Mouse (Mus musculus): Measurements from ENCODE around the gene Rara. TPM values are rescaled to one million over a fixed set of nuclear protein-coding genes. Genes with fewer than 3 reads are reported as not detected.

Gene Rara
- 59.0 and 62.2 TPM in 2 replicates for polyA plus RNA-seq (2012; rRNA removed)

DNA sequence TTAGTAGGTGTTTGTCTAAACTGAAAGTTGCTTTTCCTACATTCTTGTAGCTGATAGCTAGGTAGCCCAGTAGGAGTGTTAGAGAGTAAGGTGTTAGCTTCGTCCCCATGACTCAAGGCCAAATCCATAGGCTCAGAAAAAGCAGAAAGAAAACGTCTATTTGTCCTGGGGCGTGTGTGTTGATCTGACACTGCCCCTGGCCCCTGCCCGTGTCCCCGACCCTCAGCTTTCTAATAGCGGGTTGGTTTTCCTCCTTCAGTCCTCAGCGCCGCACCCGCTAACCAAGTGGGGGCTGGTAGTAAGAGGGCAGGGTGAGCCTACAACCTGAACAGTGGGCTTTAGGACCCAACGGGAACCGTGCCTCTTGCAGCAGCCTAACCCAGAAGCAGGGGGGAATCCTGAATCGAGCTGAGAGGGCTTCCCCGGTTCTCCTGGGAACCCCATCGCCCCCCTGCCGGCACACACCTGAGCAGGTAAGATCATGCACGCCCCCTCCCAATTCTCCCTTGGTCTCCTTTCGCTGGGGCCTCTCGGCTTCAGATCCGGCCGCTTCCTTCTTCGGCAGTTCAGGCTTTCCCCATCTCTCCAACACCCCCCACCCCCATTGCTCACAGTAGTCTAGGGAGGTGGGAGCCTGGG lies at the start of gene Rara:
Gene Rara (plus strand): TSS at position 381 of the 639 bp plus-strand sequence.
- no peak for DNase-seq
- 44% methylated on average over 21 of the region's 21 CpGs for WGBS
- TF ChIP-seq CTCF (IDR thresholded peaks at IDR 0.05; ENCODE audit: insufficient read depth, low read length) (no peak), POLR2A (IDR thresholded peaks at IDR 0.05; ENCODE audit: borderline replicate concordance, extremely low read depth, low read depth, low read length) (no peak)
- H3K4me3 ChIP-seq (replicated peaks; ENCODE audit: extremely low read depth, low read depth, low read length): peak within 1 kb of the TSS; percentile 31
- H3K4me1 ChIP-seq (ENCODE audit: control insufficient read depth, insufficient read depth, low read length): peaks cover 55% of the 10 kb centered on the region

DNA sequence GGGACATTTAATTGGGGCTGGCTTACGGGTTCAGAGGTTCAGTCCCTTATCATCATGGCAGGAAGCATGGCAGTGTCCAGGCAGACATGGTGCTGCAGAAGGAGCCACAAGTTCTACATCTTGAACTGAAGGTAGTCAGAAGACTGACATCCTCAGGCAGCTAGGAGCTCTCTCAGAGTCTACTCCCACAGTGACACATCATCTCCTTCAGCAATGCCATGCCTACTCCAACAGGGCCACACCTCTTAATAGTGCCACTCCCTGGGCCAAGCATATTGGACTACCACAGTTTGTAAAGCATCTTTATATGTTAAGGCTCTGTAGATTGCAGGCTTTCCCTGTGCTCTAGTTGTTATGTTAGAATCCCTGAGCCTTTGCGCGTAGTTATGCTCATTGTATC lies 39.9 kb upstream of the Rara start:
- WGBS: 91% methylated on average over 3 of the region's 3 CpGs
- no peaks in the 10 kb centered on the region for H3K4me1 ChIP-seq (ENCODE audit: control insufficient read depth, insufficient read depth, low read length)
- H3K4me3 ChIP-seq (replicated peaks; ENCODE audit: extremely low read depth, low read depth, low read length): no peak overlapping the region
- DNase-seq: no peak
- no peak for TF ChIP-seq POLR2A (IDR thresholded peaks at IDR 0.05; ENCODE audit: borderline replicate concordance, extremely low read depth, low read depth, low read length)
- no peak for TF ChIP-seq CTCF (IDR thresholded peaks at IDR 0.05; ENCODE audit: insufficient read depth, low read length)

DNA sequence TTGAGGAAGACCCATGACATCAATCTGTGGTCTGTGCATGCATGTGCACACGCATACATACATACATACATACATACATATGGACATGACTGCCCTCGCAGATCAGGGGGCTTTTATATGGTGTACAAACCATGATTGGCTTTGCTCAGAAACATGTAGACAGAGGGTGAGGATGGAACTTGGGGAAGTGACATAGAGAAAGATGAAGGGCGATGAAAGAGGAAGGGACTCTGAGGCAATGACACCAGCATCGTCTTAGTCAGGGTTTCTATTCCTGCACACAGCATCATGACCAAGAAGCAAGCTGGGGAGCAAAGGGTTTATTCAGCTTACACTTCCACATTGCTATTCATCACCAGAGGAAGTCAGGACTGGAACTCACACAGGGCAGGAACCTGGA lies 38.5 kb upstream of the Rara start:
- TF ChIP-seq POLR2A (IDR thresholded peaks at IDR 0.05; ENCODE audit: borderline replicate concordance, extremely low read depth, low read depth, low read length) (no peak), CTCF (IDR thresholded peaks at IDR 0.05; ENCODE audit: insufficient read depth, low read length) (no peak)
- no peaks in the 10 kb centered on the region for H3K4me1 ChIP-seq (ENCODE audit: control insufficient read depth, insufficient read depth, low read length)
- 91% methylated on average over 4 of the region's 4 CpGs for WGBS

DNA sequence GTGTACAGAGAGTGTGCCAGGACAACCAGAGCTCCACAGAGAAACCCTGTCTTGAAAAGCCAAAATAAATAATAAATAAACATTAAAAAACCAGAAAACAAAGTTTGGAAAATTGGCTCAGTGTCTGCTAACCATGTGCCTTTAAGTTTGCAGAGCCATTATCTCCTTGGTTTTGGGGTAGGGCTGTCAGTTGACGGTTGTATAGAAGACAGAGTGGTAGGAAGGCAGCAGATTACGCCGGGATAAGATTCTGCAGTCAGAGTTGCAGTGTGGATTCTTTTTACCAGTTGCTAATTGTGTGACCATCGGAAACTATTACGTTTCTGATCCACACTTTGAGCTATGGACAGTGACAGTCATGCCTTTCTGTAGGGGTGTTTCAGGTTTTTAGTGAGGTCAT lies 37.6 kb upstream of the Rara start:
- Histone ChIP-seq H3K4me3 (replicated peaks; ENCODE audit: extremely low read depth, low read depth, low read length) (no peak overlapping the region), H3K4me1 (ENCODE audit: control insufficient read depth, insufficient read depth, low read length) (no peaks in the 10 kb centered on the region)
- 86% methylated on average over 5 of the region's 5 CpGs for WGBS
- DNase-seq: no peak
- TF ChIP-seq POLR2A (IDR thresholded peaks at IDR 0.05; ENCODE audit: borderline replicate concordance, extremely low read depth, low read depth, low read length) (no peak), CTCF (IDR thresholded peaks at IDR 0.05; ENCODE audit: insufficient read depth, low read length) (no peak)

More for the DNA sequence above, 38.5 kb upstream of the Rara start:
- H3K4me3 ChIP-seq (replicated peaks; ENCODE audit: extremely low read depth, low read depth, low read length): no peak overlapping the region
- DNase-seq: no peak

DNA sequence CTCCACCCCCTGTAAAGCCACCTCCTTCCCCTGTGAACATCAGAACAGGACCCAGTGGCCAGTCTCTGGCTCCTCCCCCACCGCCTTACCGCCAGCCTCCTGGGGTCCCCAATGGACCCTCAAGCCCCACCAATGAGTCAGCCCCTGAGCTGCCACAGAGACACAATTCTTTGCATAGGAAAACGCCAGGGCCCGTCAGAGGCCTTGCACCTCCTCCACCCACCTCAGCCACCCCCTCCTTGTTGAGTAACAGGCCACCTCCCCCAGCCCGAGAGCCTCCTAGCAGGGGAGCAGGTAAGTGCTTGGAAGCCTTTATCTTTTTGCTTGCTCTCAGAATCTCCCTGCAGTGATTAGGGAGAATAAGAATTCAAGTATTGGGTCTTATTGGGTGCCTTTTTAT lies 35.2 kb upstream of the Rara start:
- 69% methylated on average over 5 of the region's 5 CpGs for WGBS
- H3K4me1 ChIP-seq (ENCODE audit: control insufficient read depth, insufficient read depth, low read length): no peaks in the 10 kb centered on the region
- DNase-seq: no peak
- TF ChIP-seq POLR2A (IDR thresholded peaks at IDR 0.05; ENCODE audit: borderline replicate concordance, extremely low read depth, low read depth, low read length) (no peak), CTCF (IDR thresholded peaks at IDR 0.05; ENCODE audit: insufficient read depth, low read length) (no peak)
- no peak overlapping the region for H3K4me3 ChIP-seq (replicated peaks; ENCODE audit: extremely low read depth, low read depth, low read length)

DNA sequence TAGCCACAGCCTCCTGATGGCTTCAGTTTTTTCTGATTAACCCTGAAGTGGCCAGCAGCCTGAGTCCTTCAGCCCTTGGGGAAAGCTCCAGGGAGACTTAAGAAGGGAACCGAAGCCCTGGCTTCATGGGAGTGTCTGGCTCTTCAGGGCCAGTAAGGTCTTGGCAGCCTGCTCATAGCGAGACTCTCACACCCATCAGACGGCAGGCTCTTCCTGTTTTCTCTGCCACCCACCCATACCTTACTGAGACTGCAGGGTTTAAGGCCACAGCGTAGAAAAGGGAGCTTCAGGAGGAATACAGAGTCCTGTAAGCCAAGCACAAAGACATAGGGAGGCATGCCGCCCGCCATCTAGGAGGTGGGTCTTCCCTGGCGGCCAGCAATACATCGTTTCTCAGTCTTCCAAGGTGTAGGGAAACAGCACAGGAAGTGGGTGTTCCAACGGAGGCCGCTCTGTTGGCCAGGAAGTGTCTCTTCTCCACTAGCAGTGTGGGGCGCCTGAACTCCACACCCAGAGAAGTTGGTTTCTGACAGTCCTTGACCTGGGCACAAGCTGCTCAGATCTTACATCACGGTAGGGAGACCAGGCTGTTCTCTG lies 27.0 kb upstream of the Rara start:
- no peak for TF ChIP-seq POLR2A (IDR thresholded peaks at IDR 0.05; ENCODE audit: borderline replicate concordance, extremely low read depth, low read depth, low read length)
- TF ChIP-seq CTCF (IDR thresholded peaks at IDR 0.05; ENCODE audit: insufficient read depth, low read length): no peak
- DNase-seq: no peak
- H3K4me3 ChIP-seq (replicated peaks; ENCODE audit: extremely low read depth, low read depth, low read length): no peak overlapping the region
- 44% methylated on average over 12 of the region's 12 CpGs for WGBS
- peaks cover 3% of the 10 kb centered on the region for H3K4me1 ChIP-seq (ENCODE audit: control insufficient read depth, insufficient read depth, low read length)

DNA sequence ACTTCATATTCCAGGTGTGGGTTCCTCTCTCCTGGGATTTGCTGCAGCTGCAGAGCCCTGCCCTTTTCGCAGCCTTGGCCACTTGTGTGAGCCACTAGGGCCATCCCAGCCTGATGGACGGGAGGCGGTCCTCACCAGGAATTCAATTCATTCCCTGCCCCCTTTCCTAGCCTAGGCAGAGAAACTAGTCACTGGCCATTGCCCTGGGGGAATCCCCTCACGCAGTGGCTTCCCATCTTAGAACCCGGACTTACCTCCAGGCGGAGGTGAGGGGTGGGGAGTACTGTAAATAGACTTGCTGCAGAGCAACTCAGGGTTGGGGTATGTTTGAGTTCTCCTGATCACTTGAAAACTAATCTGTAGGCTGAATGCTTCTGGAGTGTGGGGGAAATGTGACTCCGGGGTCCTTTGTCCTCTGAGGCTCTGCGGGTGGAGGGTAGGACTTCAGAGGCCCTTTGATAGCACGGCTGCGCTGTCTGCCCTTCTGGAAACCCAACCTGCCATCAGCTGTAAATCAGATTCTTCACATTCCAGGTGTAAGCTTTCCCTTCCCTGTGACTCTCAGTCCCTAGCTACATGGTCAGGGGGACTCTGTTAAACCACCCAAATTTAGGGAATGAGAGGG lies 24.9 kb upstream of the Rara start:
- no peak overlapping the region for H3K4me3 ChIP-seq (replicated peaks; ENCODE audit: extremely low read depth, low read depth, low read length)
- peaks cover 5% of the 10 kb centered on the region for H3K4me1 ChIP-seq (ENCODE audit: control insufficient read depth, insufficient read depth, low read length)
- 60% methylated on average over 10 of the region's 10 CpGs for whole genome bisulfite sequencing
- DNase-seq: no peak
- TF ChIP-seq CTCF (IDR thresholded peaks at IDR 0.05; ENCODE audit: insufficient read depth, low read length): no peak
- no peak for TF ChIP-seq POLR2A (IDR thresholded peaks at IDR 0.05; ENCODE audit: borderline replicate concordance, extremely low read depth, low read depth, low read length)

DNA sequence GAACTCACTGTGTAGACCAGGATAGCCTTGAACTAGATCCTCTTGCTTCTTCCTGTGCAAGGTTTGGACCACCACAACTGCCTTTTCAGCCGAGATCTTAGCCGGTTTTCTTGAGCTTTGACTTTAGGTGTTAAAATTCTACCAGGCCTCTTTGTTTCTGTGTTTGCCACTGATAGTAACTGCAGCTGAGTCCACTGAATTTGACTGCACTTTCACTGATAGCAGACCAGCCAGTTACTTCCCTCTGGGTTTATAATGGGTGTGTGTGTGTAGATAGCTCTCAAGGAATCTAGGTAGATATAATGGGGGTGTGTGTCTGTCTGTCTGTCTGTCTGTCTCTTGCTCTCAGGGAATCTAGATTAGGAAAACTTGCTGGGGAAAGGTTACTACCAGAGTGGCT lies 23.0 kb upstream of the Rara start:
- no peak for TF ChIP-seq POLR2A (IDR thresholded peaks at IDR 0.05; ENCODE audit: borderline replicate concordance, extremely low read depth, low read depth, low read length)
- no peak for TF ChIP-seq CTCF (IDR thresholded peaks at IDR 0.05; ENCODE audit: insufficient read depth, low read length)
- no peak for DNase-seq
- Histone ChIP-seq H3K4me1 (ENCODE audit: control insufficient read depth, insufficient read depth, low read length) (peaks cover 9% of the 10 kb centered on the region), H3K4me3 (replicated peaks; ENCODE audit: extremely low read depth, low read depth, low read length) (no peak overlapping the region)
- WGBS: 63% methylated on average over 2 of the region's 2 CpGs

DNA sequence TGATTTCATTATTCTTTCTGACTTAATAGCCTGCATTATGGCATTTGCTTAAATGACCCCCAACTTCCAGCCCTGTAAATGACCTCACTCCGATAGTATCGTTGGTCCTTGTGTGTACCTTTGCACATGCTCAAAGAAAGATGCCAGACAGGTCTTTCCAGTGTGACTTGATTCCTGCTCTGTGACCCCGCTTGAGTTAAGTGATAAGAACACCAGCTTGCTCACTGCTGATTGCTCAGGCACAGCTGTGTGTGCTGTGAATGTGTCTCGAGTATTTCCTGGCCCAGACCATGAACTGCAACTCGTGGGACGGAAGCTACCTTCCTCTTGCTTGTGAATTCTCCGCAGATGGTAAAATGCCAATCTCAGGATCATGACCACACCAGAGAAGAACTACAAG lies 22.6 kb upstream of the Rara start:
- WGBS: 43% methylated on average over 7 of the region's 7 CpGs
- Histone ChIP-seq H3K4me3 (replicated peaks; ENCODE audit: extremely low read depth, low read depth, low read length) (no peak overlapping the region), H3K4me1 (ENCODE audit: control insufficient read depth, insufficient read depth, low read length) (peaks cover 9% of the 10 kb centered on the region)
- no peak for TF ChIP-seq CTCF (IDR thresholded peaks at IDR 0.05; ENCODE audit: insufficient read depth, low read length)
- TF ChIP-seq POLR2A (IDR thresholded peaks at IDR 0.05; ENCODE audit: borderline replicate concordance, extremely low read depth, low read depth, low read length): no peak
- DNase-seq: no peak

DNA sequence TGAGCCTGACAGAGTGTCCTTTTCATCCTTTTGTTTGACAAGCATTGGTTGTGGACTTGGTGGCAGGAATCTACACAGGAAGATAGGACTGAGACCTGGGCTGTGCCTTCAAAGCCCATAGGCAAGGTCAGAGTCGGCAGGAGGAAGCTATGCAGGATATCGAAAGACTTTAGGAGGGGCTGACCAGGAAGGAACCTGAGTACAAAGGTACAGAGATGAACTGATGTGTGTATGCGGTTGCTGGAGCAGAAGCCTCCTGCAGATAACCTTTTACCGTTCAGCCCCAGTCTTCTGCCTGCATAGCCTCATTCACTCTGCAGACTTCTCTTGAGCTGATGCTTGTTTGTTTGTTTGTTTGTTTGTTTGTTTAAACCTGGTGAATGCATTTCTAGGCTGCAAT lies 22.0 kb upstream of the Rara start:
- 45% methylated on average over 4 of the region's 4 CpGs for WGBS
- DNase-seq: no peak
- TF ChIP-seq CTCF (IDR thresholded peaks at IDR 0.05; ENCODE audit: insufficient read depth, low read length): no peak
- TF ChIP-seq POLR2A (IDR thresholded peaks at IDR 0.05; ENCODE audit: borderline replicate concordance, extremely low read depth, low read depth, low read length): no peak
- Histone ChIP-seq H3K4me1 (ENCODE audit: control insufficient read depth, insufficient read depth, low read length) (peaks cover 9% of the 10 kb centered on the region), H3K4me3 (replicated peaks; ENCODE audit: extremely low read depth, low read depth, low read length) (no peak overlapping the region)
